Mouse (Mus musculus) forelimb bud, embryonic 11.5 days (tissue): ENCODE data around the gene Dph7.
A peak's percentile ranks its signal among the peaks of the same experiment; 100 is the strongest.
"Not testable (repeated sequence)": the region's sequence is repeated elsewhere in the genome, so short reads cannot be mapped to it uniquely, and the experiment has no call there.

Source experiments
- DNase-seq: peaks from one replicate; pipeline ENCODE4 v3.0.0-alpha.2; 2012; ENCODE audit warnings: low read depth, low spot score

Gene Dph7

DNA sequence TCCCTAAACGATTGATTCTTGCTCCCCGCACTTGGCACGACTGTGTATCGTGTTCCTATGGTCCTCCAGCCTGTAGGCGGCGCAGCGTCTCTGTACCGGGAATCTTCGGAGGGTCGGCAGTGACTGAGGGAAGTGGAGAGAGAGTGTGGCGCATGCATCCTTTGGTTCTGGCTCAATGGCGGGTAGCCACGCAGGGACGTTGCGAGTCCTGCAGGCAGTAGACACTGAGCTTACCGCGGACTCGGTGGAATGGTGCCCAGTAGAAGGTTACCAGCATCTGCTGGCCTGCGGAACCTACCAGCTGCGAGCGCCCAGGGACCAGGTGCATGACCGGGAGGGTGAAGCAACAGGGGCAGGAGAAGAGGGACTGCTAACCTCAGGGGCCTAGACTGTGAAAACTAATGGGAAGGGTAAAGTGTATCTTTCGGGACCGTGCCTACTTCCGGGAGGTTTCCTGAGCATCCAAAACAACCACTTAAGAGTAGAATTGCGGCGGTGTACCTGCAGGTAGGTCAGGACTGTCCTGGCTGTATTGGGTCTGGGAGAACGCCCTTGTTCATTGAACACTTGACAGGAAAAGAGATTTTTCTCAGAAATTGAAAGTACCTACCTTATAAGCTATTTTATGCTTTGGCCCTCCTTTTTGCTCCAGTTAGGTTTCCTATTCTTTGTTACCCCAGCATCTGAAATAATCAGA lies at the start of gene Dph7:
Gene Dph7 (plus strand): TSS at position 97 of the 697 bp plus-strand sequence.
- peak; percentile 86 for DNase-seq

DNA sequence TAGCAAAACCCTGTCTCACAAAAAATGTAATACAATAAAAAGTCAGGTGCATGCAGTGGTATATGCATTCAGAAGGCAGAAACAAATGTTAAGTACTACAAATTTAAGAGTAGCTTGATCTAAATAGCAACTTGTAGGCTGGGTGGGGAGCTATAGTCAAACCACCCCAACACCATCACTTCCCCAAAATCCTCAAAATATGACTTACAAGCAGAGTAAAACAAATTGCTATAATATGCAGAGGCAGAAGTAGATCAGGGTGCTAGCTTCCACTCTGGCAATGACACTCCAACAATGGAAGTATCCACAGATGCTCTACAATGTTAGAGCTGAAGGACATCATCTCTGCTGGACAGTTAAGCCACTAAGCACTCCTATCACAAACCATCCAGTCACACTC lies 49.6 kb upstream of the Dph7 start:
- DNase-seq: no peak

DNA sequence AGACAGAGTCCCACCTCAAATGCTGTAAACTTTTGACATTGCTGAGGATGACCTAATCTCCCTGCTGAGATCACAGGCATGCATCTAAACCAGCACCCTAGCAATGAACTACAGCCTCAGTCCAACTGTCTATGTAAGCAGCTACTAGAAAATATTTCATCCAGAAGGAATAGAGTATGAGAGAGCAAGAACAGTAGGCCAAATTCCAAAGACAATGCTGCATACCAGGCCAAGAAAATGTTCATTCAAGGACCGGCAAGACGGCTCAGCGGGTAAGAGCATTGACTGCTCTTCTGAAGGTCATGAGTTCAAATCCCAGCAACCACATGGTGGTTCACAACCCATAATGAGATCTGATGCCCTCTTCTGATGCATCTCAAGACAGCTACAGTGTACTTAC lies 47.4 kb upstream of the Dph7 start:
- DNase-seq: no peak

DNA sequence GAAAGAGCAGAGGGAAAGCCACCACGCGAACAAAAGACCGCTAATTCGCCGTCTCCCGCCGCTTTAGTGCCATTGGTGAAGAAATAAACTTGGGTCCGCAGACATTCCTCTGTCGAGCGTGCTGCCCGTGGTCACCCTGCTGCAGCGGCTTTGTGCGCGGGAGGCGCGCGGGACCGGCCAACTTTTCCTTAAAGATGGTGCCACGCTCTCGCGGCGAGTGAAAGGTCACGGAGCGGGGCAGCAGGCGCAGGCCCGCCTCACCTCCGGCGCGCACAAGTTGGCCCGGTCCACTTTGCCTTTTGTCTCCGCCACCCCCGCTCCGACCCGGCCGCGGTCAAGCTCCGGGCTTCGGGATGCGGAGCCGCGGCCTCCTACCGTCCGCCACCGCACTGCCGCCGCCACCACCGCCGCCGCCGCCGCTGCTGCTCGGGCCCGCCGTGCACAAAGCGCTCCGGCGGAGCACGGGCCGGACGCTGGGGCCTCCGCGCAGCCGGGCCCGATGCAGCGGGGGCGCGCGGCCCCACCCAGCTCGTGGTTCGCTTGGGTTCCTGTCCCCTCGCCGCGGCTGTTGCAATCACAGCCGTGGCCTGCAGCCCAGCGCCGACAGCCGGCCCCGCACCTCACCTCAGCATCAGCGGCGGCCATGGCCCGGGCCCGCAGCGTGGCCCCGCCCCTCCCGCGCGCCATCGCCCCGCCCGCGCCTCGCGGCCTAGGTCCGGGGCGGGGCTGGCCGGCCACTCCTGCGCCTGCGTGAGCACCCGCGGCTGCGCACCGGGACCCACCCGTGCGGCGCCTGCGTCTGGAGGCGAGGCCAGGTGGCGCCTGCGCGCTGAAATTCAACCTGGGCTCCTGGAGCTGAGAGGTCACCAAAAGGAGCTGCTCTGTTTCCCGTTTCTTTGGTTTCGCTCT lies 43.0 kb upstream of the Dph7 start, which contains the start of gene Ehmt1:
Gene Ehmt1 (minus strand): TSS at position 685 of the 909 bp plus-strand sequence.
- peak; percentile 92 for DNase-seq

DNA sequence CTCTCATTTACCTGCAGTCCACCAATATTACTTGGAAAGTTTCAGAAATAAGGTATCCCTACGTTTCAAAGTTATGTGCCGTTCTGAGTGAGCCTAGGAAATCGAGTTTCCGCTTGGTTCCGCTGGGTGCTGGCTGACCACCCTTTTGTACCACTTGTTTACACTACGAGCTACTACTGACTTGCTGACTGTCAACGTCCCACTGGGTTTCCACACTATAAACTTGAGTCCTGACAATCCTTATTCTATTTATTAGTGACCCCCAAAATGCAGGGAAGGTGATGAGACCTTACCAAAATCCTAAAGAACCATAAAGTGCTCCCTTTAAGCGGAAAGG lies 42.4 kb upstream of the Dph7 start:
- no peak for DNase-seq

DNA sequence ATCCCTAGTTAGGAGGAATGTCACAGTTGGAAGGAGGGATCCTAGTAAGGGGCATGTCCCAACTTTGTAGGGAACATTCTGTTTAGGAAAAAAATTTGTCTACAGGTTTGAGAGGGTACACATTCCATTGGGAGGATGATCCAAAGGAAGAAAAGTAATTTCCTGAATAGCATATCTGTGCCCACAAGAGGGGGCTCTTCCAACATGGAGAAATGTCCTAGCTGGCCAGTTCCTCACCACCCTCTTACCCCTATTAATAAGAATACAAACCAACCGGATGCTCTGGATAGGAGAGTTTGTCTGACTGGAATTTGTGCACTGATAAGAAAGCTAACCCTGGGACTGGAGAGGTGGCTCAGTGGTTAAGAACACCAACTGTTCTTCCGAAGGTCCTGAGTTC lies 38.6 kb upstream of the Dph7 start:
- no peak for DNase-seq

DNA sequence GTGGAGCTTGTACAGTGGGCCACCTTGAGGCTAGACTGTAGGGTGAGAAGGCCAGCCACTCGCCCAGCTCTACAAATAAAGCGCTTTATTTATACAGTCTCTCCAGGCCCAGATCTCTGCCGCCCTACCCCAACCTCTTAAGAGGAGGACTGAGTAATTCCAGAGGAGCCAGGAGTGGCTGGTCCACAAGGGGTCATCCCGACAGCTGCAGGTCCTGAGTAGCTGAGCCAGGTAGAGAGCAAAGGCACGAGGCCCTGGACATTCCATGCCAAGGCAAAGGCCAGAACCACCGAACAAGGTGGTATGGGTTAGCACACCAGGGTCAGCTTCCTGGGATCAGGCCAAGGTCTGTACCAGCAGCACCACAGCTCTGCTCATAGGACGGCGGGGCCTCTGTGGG lies 36.9 kb upstream of the Dph7 start:
- no peak for DNase-seq

DNA sequence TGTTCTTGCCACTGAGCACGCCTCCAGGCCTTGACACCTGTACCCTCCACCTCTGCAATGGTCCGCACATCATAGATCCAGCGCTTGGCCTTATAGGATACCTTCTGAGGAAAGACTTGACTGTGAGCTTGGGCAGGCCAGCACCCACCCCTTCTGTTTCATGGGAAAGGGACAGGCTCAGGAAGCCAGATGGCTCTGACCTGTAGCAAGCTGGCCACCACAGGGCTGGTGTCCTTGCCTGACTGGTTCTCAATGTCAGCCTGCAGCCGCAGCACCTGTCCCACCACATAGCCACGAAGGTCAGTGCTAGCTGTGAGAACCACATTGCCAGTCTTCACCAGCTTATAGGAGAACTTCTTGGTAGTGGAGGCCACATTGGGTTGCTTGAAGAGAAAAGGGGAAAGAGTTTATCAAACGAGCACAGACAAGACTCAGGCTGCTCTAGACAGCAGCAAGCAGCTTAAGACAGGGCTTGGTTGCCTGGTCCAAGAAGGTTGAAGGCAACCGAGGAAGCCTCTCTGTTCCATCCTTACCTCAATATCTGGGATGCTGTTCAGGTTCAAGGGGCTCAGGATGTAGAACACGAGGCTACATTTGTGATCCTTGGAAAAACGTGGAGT lies 35.7 kb upstream of the Dph7 start:
- DNase-seq: no peak

DNA sequence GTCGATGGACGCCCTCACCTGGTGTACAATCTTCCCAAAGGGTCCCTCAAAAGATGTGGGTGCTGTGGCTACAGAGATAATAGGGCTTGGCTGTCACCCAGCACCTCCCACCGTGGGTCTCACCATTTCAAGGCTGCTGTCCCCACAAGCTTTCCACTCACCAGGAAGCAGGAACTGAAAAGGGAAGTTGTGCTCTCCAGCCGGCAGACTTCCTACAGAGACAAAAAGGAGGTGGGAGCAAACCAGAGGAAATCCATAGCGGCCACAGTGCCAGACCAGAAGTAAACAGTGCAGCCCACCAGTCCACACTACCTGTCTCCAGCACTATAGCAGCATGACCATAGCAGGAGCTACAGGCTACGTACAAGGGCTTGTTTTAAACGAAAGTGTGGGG lies 35.2 kb upstream of the Dph7 start:
- no peak for DNase-seq

DNA sequence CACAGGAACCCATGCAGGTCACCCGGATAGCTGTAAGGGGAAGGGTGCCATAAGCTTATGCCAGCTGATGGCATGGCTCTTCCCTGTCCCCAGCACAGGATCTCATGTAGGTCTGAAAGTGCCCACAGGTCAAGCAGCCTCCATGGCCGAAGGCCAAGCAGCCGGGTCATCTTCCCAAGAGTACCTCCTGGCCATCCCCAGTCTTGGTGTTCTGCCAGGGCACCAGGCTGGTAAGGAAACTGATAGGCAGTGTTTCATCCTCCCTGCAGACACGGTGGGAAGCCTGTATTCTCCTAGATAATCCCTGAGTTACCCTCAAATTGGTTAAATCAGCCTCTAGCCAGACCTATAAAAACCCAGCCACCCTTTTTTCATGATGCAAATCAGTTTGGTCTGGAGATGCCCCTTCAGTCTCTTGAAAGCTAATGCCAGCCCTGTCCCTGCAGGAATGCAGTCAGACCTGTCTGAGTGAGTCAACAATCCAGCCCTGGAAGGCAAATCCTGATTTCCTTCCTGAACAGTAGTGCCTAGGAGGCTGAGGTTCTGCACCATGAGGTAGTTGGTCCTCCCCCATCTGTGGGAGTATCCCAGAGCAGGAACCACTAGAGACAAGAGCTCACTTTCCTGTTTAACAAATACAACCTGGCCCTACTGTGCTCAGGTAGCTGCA lies 34.3 kb upstream of the Dph7 start:
- no peak for DNase-seq

DNA sequence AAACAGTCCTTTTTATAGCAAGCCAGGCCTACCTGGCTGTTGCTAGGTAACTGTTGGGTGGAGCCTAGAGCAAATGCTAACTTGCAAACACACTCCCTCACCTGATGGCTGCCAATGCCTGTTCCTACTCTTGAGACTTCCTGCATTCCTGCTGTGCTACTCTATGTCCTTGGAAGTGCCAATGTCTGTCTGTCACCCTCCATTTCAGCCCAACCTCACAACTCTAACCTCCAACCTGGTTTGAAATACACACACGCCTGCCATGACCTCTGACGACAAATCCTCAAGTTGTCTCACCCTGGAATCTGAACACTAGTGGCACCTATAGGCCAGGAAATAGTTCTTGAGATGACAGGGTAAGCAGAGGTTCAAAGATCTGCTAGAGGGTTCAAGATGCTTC lies 33.1 kb upstream of the Dph7 start:
- no peak for DNase-seq

DNA sequence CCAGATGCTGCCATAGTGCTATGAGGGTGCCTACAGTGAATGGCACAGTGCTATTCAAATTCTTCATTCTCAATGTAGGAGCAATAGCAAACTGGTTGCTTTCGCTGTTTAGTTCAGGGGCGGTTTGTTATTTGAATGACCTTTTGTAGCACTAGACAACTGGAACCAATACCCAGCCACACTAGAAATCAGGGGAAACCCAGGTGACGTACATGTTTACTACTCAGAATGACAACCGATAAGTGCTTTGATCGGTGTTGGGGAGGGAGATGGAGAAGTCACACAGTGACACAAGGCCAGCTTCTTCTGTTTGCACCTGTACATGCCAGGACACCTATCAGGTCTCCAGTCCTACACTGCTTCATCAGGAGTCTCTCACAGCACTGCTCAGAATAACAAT lies 32.6 kb upstream of the Dph7 start:
- DNase-seq: no peak

DNA sequence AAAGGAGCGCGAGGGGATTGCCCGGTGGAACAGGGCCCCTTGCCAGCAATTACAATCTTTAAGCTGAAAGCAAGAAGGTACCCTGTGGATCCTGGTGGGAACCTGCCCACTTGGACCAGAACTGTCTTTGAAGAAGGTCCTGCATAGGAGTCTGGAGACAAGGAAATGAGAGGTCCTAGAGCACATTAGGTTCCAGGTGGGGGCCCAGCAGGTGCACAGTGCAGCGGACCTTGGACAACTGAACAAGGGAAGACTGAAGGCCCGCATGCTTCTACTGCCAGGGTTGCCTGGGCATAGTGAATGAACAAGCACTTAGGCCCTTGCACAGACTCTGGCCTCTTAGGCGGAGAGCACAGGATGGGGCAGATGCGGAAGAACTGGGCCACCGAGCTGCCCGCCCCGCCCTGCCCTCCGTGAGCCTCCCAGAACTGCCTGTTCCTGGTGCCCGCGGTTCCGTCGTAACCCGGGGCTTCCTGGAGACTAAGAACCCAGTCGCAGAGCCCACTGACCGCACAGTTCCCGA lies 27.7 kb upstream of the Dph7 start:
- no peak for DNase-seq

DNA sequence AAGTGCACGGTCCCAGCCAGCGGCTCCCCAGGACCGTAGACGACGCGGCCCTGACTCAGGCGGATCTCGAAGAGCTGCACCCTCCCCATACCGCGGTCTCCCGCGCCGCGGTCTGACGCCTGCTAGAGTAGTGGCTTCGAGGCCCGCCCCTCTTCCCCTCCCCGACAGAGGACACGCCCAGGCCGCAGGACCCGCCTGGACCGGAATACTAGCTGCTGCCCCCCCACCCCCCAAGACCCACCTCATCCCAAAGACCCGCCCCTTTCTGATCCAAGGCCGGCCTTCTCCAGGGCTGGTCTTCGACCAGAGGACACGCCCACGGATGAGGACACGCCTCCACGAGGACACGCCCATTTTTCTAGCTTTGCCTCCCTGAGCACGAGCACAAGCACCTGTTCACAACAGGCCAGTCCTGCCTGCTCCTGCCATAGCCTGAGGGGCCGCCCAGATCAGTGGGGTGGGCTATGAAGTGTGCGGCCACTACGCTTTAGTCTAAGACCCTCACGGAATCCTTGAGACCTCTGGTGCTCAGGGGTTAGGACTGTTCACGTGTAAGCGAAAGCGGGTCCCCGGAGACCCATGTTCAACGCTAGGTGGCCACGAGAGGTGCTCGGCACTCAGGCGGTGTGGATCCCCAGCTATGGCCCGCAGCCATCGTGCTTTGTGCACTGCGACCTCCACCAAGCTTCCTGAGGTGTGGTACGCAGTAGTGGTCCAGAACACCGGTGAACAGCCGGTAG lies 27.0 kb upstream of the Dph7 start, which contains the start of gene Arrdc1:
Gene Arrdc1 (minus strand): TSS at position 196 of the 740 bp plus-strand sequence.
- peak; percentile 96 for DNase-seq

DNA sequence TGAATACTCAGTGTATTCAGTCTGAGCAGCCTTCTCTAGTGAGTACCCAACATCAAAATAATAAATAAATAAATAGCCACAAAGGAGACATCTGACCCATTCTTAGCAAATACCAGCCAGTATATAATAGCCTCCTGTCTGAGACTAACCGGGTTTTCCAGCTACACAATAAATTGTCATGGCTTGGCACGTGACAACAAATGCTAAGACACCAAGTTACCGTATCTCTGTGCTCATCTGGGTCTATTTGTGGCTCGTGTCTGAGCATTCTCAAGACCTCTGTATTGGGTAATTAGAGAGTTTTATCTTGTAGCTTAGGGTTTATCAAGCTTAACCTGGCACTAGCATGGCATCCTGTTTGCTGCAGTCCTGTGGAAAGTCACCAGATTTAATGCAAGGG lies 20.1 kb upstream of the Dph7 start:
- no peak for DNase-seq

DNA sequence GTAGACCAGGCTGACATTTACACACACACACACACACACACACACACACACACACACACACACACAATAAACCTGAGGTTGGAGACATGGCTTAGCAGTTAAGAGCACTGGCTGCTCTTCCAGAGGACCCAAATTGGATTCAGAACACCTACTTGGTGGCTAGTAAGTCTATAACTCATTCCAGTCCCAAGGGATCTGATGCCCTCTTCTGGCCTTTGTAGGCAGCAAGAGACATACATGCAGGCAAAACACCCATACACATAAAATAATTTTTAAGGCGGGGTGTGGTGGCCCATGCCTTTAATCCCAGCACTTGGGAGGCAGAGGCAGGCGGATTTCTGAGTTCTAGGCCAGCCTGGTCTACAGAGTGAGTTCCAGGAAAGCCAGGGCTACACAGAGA lies 17.9 kb upstream of the Dph7 start:
- DNase-seq: not testable (repeated sequence)

DNA sequence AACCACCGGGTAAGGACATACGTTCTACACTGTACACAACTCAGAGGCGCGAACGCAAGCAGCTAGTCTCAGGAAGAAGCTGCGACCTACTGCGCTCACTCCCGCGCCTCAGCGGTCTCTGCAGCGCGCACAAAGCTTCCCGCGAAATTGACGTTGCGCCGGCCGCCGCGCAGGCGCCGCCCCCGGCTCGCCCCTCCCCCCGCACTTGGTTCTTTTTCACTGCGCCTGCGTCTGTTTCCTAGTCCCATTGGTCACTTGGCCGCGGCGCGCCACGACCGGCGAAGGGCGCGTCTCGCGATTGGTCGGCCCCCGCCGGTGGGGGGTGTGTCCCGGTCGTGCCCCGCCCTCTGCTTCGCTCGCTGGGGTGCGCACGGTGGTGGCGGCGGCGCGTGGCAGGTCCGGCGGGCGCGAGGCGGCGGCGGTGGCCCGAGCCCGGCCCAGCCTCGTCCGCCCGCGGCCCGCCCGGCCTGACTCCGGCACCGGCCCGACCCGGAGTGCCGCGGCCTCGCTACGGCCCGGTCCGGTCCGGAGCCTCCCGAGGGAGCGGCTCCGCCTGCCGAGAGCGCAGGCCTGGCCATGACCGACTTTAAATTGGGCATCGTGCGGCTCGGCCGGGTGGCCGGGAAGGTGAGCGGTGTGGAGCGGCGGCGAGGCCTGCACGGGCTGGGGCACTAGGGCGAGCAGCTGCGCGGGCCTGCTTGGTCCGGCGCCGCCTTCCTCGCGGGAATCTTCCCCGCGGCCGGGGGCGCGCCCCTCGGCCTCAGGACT lies 12.6 kb upstream of the Dph7 start, which contains the start of gene Zmynd19:
Gene Zmynd19 (plus strand): TSS at position 372 of the 768 bp plus-strand sequence.
- DNase-seq: peak; percentile 96

DNA sequence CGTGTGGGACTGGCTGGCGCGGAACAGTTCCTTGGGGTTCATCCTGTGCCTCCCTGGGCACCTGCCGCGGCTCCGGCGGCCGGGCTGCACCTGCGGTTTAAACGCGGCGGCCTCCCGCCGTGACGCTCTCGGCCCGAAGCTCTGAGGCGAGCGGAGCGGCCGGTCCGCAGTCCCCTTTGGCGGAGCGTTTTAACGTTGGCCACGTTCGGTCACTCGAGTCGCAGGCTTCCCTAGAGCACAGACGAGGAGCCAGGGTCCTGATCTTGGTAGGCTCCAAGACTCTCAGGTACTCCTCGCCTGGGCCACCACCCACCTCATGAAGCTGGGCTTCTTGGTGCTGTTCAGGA lies 12.0 kb upstream of the Dph7 start:
- DNase-seq: no peak

DNA sequence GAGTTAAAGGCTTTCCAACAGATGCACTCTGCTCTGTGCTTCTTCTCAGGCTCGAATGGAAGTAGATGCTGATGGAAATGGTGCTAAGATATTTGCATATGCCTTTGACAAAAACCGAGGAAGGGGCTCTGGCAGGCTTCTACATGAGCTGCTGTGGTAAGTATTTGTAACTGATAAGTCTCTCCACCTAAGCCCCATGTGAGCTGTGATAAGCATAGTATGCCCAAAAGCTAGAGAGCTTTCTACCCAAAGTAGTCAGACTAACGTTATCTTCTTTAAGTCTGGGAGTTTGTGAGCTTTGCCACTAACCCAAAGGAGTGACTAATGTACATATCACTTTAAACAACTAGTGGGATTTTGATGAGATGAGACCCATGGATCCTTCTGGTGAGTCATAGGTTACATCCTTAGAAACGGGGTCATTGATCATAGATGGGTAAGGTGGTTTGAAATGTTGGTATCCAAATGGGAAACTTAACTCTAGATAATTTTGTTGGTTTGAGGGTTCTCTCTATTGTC lies 9.6 kb upstream of the Dph7 start:
- DNase-seq: no peak

DNA sequence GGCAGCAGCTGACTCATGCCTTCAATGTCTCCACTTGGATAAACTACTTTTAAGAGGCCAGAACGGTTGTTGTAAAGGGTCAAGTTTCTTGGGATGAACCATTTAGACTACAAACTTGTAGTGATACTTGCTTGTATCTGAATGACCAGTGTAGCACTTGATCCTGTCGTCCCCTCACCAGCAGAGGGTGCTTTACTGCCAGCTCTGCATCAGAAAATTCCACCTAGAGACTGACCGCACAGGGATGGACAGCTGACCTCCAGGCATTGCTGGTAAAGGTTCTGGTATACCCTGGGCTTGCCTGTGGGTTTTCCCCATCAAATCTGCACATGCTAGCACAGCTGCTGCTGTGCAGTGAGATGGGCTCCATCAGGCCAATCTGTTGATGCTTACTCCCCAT lies 1.3 kb upstream of the Dph7 start:
- DNase-seq: no peak
